Mouse (Mus musculus): ENCODE data around the gene Cox7a2l.

- TF ChIP-seq POLR2A (IDR thresholded peaks at IDR 0.05; ENCODE audit: control insufficient read depth, low read depth, low read length), result no peak
- no peak for TF ChIP-seq CTCF (IDR thresholded peaks at IDR 0.05; ENCODE audit: control insufficient read depth, insufficient read depth, insufficient replicate concordance, low read depth, low read length)
Observed at GRCm38 (mm10) chr17:83562153-83563010, 45.3 kb upstream of the Cox7a2l start.

Measured in testis, adult 2 months (tissue).